Mouse (Mus musculus): ENCODE measurements around the gene Minos1. TPM values are rescaled to one million over a fixed set of nuclear protein-coding genes. Genes with fewer than 3 reads are reported as not detected.
A peak's percentile ranks its signal among the peaks of the same experiment; 100 is the strongest.

The Minos1 gene
- polyA plus RNA-seq, 1 experiment from 2014 or later, result 658 TPM

- no peak overlapping the region for H3K4me2 ChIP-seq (ENCODE audit: low read depth, low read length)
- no peak overlapping the region; the same call in 1 of the 2 replicates for H3K4me3 ChIP-seq (ENCODE audit: low read length)
- H3K4me1 ChIP-seq (ENCODE audit: control insufficient read depth, insufficient read depth, low read length), result peaks cover 15% of the 10 kb centered on the region
- H3K27ac ChIP-seq (ENCODE audit: low read length), result 0 out of 2 replicates have a peak overlapping the region, but pooled peaks have one; percentile 14
- no peaks in the 10 kb centered on the region for H3K27me3 ChIP-seq (replicated peaks; ENCODE audit: control insufficient read depth, insufficient read depth, low read length)
- no peaks in the 10 kb centered on the region for H3K36me3 ChIP-seq (ENCODE audit: control insufficient read depth, insufficient read depth, low read length)
- no peaks in the 10 kb centered on the region for H3K9me3 ChIP-seq (ENCODE audit: control insufficient read depth, low read length)
- H3K9ac ChIP-seq (ENCODE audit: low read depth, low read length), result 0 out of 2 replicates have a peak overlapping the region, but pooled peaks have one; percentile 37
- 30% methylated on average over 12 of the region's 12 CpGs for WGBS
- ATAC-seq, result no peak
These were observed 47.9 kb downstream of the Minos1 start for GRCm38 (mm10) chr4:139082790-139083564.

- WGBS, result 78% methylated on average over 18 of the region's 18 CpGs
- ATAC-seq, result no peak
These were observed 49.5 kb downstream of the Minos1 start for GRCm38 (mm10) chr4:139081270-139081931.

GRCm38 (mm10) chr4:139080259-139080658, 50.7 kb downstream of the Minos1 start:
- Histone ChIP-seq H3K4me3 (ENCODE audit: low read length) (no peak overlapping the region), H3K9ac (ENCODE audit: low read depth, low read length) (no peak overlapping the region), H3K27ac (ENCODE audit: low read length) (no peak overlapping the region), H3K36me3 (ENCODE audit: control insufficient read depth, insufficient read depth, low read length) (no peaks in the 10 kb centered on the region), H3K4me1 (ENCODE audit: control insufficient read depth, insufficient read depth, low read length) (peaks cover 19% of the 10 kb centered on the region), H3K27me3 (replicated peaks; ENCODE audit: control insufficient read depth, insufficient read depth, low read length) (peaks cover 19% of the 10 kb centered on the region), H3K9me3 (ENCODE audit: control insufficient read depth, low read length) (no peaks in the 10 kb centered on the region), H3K4me2 (ENCODE audit: low read depth, low read length) (no peak overlapping the region)
- WGBS, result 90% methylated on average over 7 of the region's 7 CpGs
- ATAC-seq, result no peak

More at GRCm38 (mm10) chr4:139081270-139081931, 49.5 kb downstream of the Minos1 start:
- H3K9ac ChIP-seq (ENCODE audit: low read depth, low read length), result no peak overlapping the region; the same call in 1 of the 2 replicates
- no peaks in the 10 kb centered on the region for H3K9me3 ChIP-seq (ENCODE audit: control insufficient read depth, low read length)
- no peaks in the 10 kb centered on the region for H3K36me3 ChIP-seq (ENCODE audit: control insufficient read depth, insufficient read depth, low read length)
- H3K27me3 ChIP-seq (replicated peaks; ENCODE audit: control insufficient read depth, insufficient read depth, low read length), result peaks cover 8% of the 10 kb centered on the region
- no peak overlapping the region for H3K4me2 ChIP-seq (ENCODE audit: low read depth, low read length)
- no peak overlapping the region for H3K27ac ChIP-seq (ENCODE audit: low read length)
- H3K4me3 ChIP-seq (ENCODE audit: low read length), result no peak overlapping the region
- peaks cover 15% of the 10 kb centered on the region for H3K4me1 ChIP-seq (ENCODE audit: control insufficient read depth, insufficient read depth, low read length)

- no peak overlapping the region for H3K4me3 ChIP-seq (ENCODE audit: low read length)
- H3K27ac ChIP-seq (ENCODE audit: low read length), result no peak overlapping the region
- H3K4me2 ChIP-seq (ENCODE audit: low read depth, low read length), result no peak overlapping the region
- H3K36me3 ChIP-seq (ENCODE audit: control insufficient read depth, insufficient read depth, low read length), result no peaks in the 10 kb centered on the region
- WGBS, result 83% methylated on average over 11 of the region's 11 CpGs
- no peaks in the 10 kb centered on the region for H3K9me3 ChIP-seq (ENCODE audit: control insufficient read depth, low read length)
- no peak for ATAC-seq
- H3K9ac ChIP-seq (ENCODE audit: low read depth, low read length), result no peak overlapping the region
- H3K4me1 ChIP-seq (ENCODE audit: control insufficient read depth, insufficient read depth, low read length), result peaks cover 27% of the 10 kb centered on the region
- H3K27me3 ChIP-seq (replicated peaks; ENCODE audit: control insufficient read depth, insufficient read depth, low read length), result peaks cover 27% of the 10 kb centered on the region
These were observed 51.5 kb downstream of the Minos1 start for GRCm38 (mm10) chr4:139079439-139079838.

GRCm38 (mm10) chr4:139078726-139079125, 52.2 kb downstream of the Minos1 start:
- 21% methylated on average over 4 of the region's 4 CpGs for WGBS
- H3K9ac ChIP-seq (ENCODE audit: low read depth, low read length), result no peak overlapping the region
- no peak overlapping the region for H3K4me3 ChIP-seq (ENCODE audit: low read length)
- no peak for ATAC-seq
- peaks cover 29% of the 10 kb centered on the region for H3K4me1 ChIP-seq (ENCODE audit: control insufficient read depth, insufficient read depth, low read length)
- peaks cover 34% of the 10 kb centered on the region for H3K27me3 ChIP-seq (replicated peaks; ENCODE audit: control insufficient read depth, insufficient read depth, low read length)
- no peaks in the 10 kb centered on the region for H3K9me3 ChIP-seq (ENCODE audit: control insufficient read depth, low read length)
- H3K36me3 ChIP-seq (ENCODE audit: control insufficient read depth, insufficient read depth, low read length), result no peaks in the 10 kb centered on the region
- H3K27ac ChIP-seq (ENCODE audit: low read length), result no peak overlapping the region
- H3K4me2 ChIP-seq (ENCODE audit: low read depth, low read length), result no peak overlapping the region

- Histone ChIP-seq H3K9ac (ENCODE audit: low read depth, low read length) (no peak overlapping the region), H3K4me1 (ENCODE audit: control insufficient read depth, insufficient read depth, low read length) (peaks cover 26% of the 10 kb centered on the region), H3K4me3 (ENCODE audit: low read length) (no peak overlapping the region), H3K27ac (ENCODE audit: low read length) (no peak overlapping the region), H3K36me3 (ENCODE audit: control insufficient read depth, insufficient read depth, low read length) (no peaks in the 10 kb centered on the region), H3K27me3 (replicated peaks; ENCODE audit: control insufficient read depth, insufficient read depth, low read length) (peaks cover 38% of the 10 kb centered on the region), H3K9me3 (ENCODE audit: control insufficient read depth, low read length) (no peaks in the 10 kb centered on the region), H3K4me2 (ENCODE audit: low read depth, low read length) (no peak overlapping the region)
- 31% methylated on average over 2 of the region's 2 CpGs for WGBS
- ATAC-seq, result no peak
These were observed 52.6 kb downstream of the Minos1 start for GRCm38 (mm10) chr4:139078313-139078712.

GRCm38 (mm10) chr4:139075915-139076314, 55.0 kb downstream of the Minos1 start:
- peaks cover 43% of the 10 kb centered on the region for H3K27me3 ChIP-seq (replicated peaks; ENCODE audit: control insufficient read depth, insufficient read depth, low read length)

GRCm38 (mm10) chr4:139075041-139075711, 55.7 kb downstream of the Minos1 start, which contains the start of gene Htr6:
Htr6 (minus strand) TSS chr4:139075570.
- Histone ChIP-seq H3K27ac (ENCODE audit: low read length) (no peak within 1 kb of the TSS), H3K4me1 (ENCODE audit: control insufficient read depth, insufficient read depth, low read length) (peaks cover 14% of the 10 kb centered on the region), H3K9ac (ENCODE audit: low read depth, low read length) (peak within 1 kb of the TSS; percentile 62), H3K27me3 (replicated peaks; ENCODE audit: control insufficient read depth, insufficient read depth, low read length) (peaks cover 43% of the 10 kb centered on the region), H3K4me2 (ENCODE audit: low read depth, low read length) (peak within 1 kb of the TSS; percentile 97), H3K4me3 (ENCODE audit: low read length) (peak within 1 kb of the TSS; percentile 61), H3K36me3 (ENCODE audit: control insufficient read depth, insufficient read depth, low read length) (no peaks in the 10 kb centered on the region), H3K9me3 (ENCODE audit: control insufficient read depth, low read length) (no peaks in the 10 kb centered on the region)
- WGBS, result under 1% methylated on average over 74 of the region's 77 CpGs
- ATAC-seq, result peak; percentile 46

More at GRCm38 (mm10) chr4:139075915-139076314, 55.0 kb downstream of the Minos1 start:
- H3K27ac ChIP-seq (ENCODE audit: low read length), result no peak overlapping the region
- H3K4me1 ChIP-seq (ENCODE audit: control insufficient read depth, insufficient read depth, low read length), result peaks cover 14% of the 10 kb centered on the region
- peak overlapping the region; percentile 61 for H3K4me3 ChIP-seq (ENCODE audit: low read length)
- WGBS, result 16% methylated on average over 5 of the region's 5 CpGs
- no peaks in the 10 kb centered on the region for H3K9me3 ChIP-seq (ENCODE audit: control insufficient read depth, low read length)
- no peaks in the 10 kb centered on the region for H3K36me3 ChIP-seq (ENCODE audit: control insufficient read depth, insufficient read depth, low read length)
- ATAC-seq, result peak; percentile 27; the same call in 1 of the 2 replicates
- no peak overlapping the region for H3K9ac ChIP-seq (ENCODE audit: low read depth, low read length)
- peak overlapping the region; percentile 97 for H3K4me2 ChIP-seq (ENCODE audit: low read depth, low read length)

GRCm38 (mm10) chr4:139074060-139074459, 56.9 kb downstream of the Minos1 start:
- no peak for ATAC-seq
- Histone ChIP-seq H3K27me3 (replicated peaks; ENCODE audit: control insufficient read depth, insufficient read depth, low read length) (peaks cover 43% of the 10 kb centered on the region), H3K36me3 (ENCODE audit: control insufficient read depth, insufficient read depth, low read length) (no peaks in the 10 kb centered on the region), H3K4me2 (ENCODE audit: low read depth, low read length) (peak overlapping the region; percentile 97; the same call in 1 of the 2 replicates), H3K27ac (ENCODE audit: low read length) (no peak overlapping the region), H3K9ac (ENCODE audit: low read depth, low read length) (no peak overlapping the region), H3K4me3 (ENCODE audit: low read length) (peak overlapping the region; percentile 61), H3K9me3 (ENCODE audit: control insufficient read depth, low read length) (no peaks in the 10 kb centered on the region), H3K4me1 (ENCODE audit: control insufficient read depth, insufficient read depth, low read length) (peaks cover 14% of the 10 kb centered on the region)
- WGBS, result 20% methylated on average over 29 of the region's 29 CpGs

All from intestine, embryonic 16.5 days (tissue).